Mouse (Mus musculus) E14TG2a.4 (cell line): ENCODE measurements around the gene Ocm.

ENCODE experiments used
- CTCF ChIP-seq: conservative IDR thresholded peaks from 2 replicates; pipeline ENCODE4 v1.5.1; 2014; ENCODE audit warnings: low read length
- POU5F1 ChIP-seq: IDR thresholded peaks from 2 replicates; pipeline ENCODE4 v1.6.1; 2014; ENCODE audit warnings: low read length, borderline replicate concordance

DNA sequence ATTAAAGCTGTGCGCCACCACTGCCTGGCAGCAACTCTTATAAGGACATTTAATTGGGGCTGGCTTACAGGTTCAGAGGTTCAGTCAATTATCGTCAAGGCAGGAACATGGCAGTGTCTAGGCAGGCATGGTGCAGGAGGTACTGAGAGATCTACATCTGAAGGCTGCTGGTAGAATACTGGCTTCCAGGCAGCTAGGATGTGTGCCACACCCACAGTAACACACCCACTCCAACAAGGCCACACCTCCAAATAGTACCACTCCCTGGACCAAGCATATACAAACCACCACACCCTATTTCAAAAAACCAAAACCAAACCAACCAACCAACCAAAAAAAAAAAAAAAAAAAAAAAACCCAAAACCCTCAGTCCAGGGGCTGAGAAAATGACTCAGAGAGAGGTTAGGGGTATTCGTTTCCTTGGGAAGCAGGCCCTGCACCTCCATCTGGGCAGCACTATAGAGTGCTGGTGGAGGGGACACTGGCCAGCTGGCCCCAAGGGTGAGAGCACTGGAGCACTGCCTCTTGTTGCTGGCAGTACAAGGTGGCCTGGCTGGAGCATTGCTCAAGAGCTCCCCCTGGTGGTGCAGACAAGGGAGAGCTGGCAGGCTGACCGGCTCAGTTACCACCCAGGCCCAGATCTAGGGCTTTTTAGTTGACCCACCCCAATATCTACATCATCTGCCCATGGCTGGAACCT is 51.4 kb downstream of the Ocm start:
- TF ChIP-seq CTCF (peak; percentile 87), POU5F1 (no peak)
